Mouse (Mus musculus): ENCODE measurements around the gene Foxp4.

DNA sequence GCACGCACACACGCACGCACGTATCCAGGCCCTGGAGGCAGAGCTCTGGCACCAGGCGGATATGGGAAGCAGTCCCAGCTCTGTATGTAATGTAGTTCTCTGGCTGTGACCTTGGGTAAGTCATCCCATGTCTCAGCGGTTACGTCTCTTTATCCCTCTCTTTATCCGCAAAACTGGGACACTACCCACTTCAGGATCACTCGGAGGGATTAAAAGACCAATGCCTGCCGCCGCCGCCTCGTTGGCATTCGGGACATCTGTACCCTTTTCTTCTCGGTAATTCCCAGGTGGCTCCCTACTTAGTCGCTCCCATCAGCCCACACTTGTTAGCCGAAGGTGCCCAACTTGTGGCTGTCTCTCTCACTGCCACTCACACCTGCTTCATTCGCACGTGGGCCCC is 35.2 kb downstream of the Foxp4 start:
- TF ChIP-seq TAL1 (IDR thresholded peaks at IDR 0.05; ENCODE audit: low read length) (no peak), GATA1 (IDR thresholded peaks at IDR 0.05; ENCODE audit: low read length) (no peak)

All from erythroblast, embryonic 14.5 days (primary cell).